Mouse (Mus musculus) R1 (cell line): ENCODE results near the gene Ago4.
A peak's percentile ranks its signal among the peaks of the same experiment; 100 is the strongest.

ENCODE experiments used
- DNase-seq: peaks from one replicate; pipeline ENCODE4 v3.0.0-alpha.2; 2018; ENCODE audit warnings: low read depth, low spot score

Gene Ago4

GRCm38 (mm10) chr4:126469334-126469733, 63.9 kb downstream of the Ago4 start:
- DNase-seq: no peak

GRCm38 (mm10) chr4:126468925-126469324, 64.3 kb downstream of the Ago4 start:
- DNase-seq: no peak

- peak; percentile 96 for DNase-seq
Observed at GRCm38 (mm10) chr4:126468285-126468901, 64.9 kb downstream of the Ago4 start, which contains the start of gene Ago1. Gene Ago1 (minus strand): TSS chr4:126468583.

DNA sequence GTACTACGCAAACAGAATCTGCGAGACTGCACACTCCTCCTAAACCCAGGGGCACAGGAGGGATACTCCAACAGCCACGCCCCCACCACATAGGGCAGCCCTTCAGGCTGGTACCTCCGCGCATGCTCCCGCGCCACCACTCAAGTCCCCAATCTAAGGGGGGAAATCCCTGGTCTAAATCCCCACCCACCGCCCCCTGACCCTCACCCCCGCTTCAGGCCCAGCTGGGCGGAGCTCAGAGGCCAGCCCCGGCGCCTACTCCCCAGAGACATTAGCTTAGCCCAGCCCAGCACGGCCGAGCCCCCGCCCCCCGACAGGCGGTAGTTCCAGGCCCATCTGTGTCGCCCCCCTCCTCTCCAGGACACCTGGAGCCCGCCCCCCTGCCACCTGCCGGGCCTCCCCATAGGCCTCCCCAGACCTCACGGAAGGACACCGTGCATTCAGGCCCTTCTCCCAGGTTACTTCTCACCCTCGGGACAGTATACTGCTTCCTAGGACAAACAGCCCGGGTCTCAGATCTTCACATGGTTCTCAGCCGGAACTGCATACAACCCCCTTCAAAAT, 65.5 kb downstream of the Ago4 start:
- DNase-seq: peak; percentile 97

DNA sequence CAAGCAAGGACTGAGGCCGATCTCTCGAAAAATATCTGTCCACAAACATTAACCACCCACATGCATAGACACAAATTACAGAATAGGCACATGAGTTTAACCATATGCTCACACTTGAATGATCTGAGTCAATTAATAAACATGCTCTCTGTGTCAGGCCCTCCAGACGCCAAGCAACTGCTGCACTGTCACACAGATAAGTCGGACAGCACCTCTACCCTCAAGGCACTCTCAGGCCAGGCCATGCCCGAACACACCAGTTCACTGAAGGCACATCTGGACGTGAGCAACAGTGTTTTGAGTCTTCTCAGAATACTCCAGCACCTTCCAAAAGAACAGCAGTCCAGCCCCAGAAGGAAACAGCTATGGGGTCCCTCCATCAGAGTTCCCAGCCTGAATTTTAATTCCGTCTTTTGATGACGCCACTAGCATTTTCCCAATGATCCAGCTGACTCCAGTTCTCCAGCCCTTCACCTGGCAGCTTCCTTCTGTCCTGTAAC, 67.0 kb downstream of the Ago4 start:
- peak; percentile 52 for DNase-seq

GRCm38 (mm10) chr4:126465843-126466242, 67.4 kb downstream of the Ago4 start:
- DNase-seq: peak; percentile 99

GRCm38 (mm10) chr4:126464892-126465235, 68.4 kb downstream of the Ago4 start:
- peak; percentile 94 for DNase-seq

GRCm38 (mm10) chr4:126464189-126464891, 68.9 kb downstream of the Ago4 start:
- DNase-seq: no peak

GRCm38 (mm10) chr4:126455441-126455840, 77.8 kb downstream of the Ago4 start:
- peak; percentile 79 for DNase-seq

GRCm38 (mm10) chr4:126454547-126455254, 78.6 kb downstream of the Ago4 start:
- no peak for DNase-seq

GRCm38 (mm10) chr4:126450268-126450667, 83.0 kb downstream of the Ago4 start:
- DNase-seq: peak; percentile 62

- DNase-seq: no peak
Observed at GRCm38 (mm10) chr4:126447126-126447525, 86.1 kb downstream of the Ago4 start.

DNA sequence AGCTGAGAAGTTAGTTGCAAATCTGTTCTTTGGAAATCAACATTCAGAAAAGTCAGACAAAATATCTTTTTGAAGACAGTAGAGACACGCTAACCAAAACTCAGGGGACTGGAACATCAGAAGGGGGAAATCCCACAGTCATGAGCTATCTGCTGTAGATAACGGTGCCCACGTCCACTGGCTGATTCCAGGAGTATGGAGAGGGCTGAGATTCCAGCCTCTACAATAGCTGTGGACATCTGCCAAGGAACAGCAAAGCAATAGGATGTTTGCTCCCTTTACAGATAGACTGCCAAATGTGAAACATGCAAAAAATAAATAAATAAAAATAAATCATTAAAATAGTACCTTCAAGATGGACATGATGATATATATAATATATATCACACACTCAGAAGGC, 88.7 kb downstream of the Ago4 start:
- no peak for DNase-seq
